Mouse (Mus musculus): ENCODE data around the gene Fam171a1.
"Not testable (repeated sequence)": the region's sequence is repeated elsewhere in the genome, so short reads cannot be mapped to it uniquely, and the experiment has no call there.

Gene Fam171a1

DNA sequence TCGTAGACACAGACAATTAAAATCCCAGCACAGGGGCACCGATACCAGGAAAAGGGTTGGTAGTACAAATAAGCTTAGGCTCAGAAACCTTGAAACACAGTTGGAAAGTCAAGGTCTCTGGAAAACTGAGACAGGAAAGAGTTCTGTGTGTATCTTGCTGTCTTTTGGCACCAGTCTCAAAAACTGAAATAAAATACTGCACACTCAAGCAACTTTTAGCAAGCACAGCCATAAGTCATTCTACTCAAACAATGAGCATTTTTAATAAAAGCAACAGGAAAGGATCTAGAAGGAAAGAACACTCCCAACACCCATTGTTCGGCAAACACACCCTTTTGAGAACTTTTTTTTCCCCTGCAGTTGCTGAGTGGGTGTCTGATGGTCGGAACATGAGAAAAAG, at the start of gene Fam171a1:
Fam171a1 (plus strand) TSS at position 359 of the 400 bp plus-strand sequence.
- DNase-seq (ENCODE audit: low spot score) = no peak

DNA sequence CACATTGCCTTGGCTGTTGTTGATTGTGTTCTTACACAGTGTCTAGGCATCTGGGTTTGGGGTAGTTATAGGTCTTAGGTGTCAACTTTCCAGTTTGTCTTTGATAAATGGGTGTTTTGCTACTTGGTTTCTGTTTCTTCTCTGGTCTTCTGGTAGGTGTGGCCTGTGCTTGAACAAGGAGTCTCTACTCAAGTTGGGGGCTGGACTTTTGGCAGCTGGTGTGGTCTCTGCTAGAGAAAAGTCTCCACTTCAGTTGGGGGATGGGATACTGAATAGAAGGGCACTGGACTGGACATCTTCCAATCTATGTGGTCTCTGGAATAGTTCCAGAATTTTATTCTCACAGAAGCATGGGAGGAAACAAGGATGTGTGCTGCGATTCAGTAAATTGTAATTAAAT, 44.9 kb upstream of the Fam171a1 start:
- DNase-seq (ENCODE audit: low spot score) = no peak

DNA sequence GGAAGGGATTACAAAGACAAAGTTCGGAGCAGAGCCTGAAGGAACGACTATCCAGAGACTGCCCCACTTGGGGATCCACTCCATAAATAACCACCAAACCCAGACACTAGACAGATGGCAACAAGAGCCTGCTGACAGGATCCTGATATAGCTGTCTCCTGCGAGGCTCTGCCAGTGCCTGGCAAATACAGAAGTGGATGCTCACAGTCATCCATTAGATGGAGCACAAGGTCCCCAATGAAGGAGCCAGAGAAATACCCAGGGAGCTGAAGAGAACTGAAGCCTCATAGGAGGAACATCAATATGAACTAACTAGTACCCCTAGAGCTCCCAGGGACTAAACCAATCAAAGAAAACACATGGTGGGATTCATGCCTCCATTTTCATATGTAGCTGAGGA, 25.7 kb upstream of the Fam171a1 start:
- not testable (repeated sequence) for DNase-seq (ENCODE audit: low spot score)

DNA sequence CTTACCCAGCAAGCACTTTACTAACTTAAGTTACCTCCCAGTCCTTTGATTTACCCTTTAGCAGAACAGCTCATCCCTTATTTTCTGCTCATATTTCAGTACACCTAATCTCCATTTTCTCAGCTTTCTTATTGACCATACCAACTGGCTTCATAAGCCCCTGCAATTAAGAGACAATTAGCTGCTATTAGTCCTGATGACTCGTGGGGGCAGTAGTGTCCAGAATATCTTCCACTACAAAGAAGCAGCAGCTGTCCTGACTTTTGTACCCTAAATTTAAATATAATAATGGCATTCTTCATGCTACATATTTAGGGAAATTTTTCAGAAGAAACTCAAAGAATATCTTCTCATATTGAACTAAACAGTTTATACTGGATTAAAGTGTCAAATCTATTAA, 24.8 kb upstream of the Fam171a1 start:
- no peak for DNase-seq (ENCODE audit: low spot score)

DNA sequence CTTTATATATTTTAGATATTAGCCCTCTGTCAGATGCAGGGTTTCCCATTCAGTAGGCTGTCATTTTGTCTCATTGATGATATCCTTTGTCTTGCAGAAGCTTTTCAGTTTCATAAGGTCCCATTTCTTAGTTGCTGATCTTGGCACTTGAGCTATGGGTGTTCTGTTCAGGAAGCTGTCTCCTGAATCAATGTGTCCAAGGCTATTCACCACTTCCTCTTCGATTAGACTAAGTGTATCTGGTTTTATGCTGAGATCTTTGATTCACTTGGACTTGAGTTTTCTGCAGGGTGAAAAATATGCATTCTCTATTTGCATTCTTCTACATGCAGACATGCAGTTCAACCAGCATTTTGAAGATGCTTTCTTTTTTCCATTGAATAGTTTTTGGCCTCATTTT, 17.9 kb upstream of the Fam171a1 start:
- DNase-seq (ENCODE audit: low spot score) = no peak

DNA sequence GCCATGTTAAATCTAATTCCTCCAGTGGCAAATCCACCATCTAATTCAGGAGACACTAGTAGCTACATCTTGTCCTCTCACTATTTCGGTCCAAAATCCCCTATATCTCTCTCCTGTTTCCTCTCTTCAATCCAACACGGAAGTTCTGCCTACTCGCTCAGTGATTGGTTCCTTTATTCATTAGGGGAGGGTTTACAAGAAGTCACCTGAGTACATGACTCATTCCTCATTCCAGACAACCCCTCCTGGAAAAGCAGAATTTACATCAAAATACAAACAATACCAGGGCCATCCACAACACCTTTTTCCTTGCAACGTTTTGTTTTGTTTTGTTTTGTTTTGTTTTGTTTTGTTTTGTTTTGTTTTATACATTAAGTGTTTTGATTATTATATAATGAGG, 14.1 kb upstream of the Fam171a1 start:
- no peak for DNase-seq (ENCODE audit: low spot score)

DNA sequence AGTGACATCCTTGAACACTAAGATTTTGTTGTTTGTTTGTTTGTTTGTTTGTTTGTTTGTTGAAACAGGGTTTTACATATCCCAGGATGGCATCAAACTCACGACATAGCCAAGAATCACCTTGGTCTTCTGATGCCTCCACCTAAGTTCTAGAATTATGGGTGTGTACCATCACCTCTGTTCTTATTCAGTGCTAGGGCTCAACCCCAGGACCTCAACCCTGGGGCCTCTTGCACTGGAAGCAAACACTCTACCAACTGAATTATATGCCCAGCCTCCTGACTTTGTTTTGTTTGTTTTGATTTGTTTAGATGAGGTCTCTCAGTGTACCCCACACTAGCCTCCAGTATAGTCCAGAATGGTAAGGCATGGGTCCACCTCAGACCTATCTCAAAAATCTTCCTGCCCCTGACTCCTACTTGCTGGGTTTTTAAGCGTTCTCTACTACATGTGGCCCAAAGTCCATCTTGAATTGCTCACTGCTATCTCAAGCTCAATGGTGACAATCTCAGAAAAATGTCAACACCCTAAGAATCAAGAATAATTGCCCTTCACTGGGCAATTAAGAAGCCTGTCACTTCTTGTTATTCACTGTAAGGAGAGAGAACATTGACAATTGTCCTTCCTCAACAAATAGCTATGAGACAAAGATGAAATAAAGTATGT, 12.6 kb upstream of the Fam171a1 start:
- no peak for DNase-seq (ENCODE audit: low spot score)

DNA sequence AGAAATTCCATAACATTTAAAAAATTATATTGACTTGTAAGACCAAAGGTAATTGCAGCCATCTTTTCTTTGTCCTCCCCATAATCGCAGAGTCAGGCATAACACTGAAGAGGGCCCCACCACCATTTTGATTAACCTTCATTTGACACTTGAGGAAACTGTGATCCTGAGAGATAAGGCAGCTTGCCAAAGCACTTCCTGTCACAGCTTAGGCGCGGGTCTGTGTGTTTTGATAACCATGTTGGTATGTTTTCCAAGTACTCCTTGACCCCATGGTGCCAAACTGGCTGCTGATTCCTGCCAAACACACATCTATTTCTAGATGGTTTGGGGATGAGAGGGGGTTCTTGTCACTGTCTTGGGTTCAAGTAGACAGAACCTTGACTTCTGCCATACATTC, 11.7 kb upstream of the Fam171a1 start:
- no peak for DNase-seq (ENCODE audit: low spot score)

DNA sequence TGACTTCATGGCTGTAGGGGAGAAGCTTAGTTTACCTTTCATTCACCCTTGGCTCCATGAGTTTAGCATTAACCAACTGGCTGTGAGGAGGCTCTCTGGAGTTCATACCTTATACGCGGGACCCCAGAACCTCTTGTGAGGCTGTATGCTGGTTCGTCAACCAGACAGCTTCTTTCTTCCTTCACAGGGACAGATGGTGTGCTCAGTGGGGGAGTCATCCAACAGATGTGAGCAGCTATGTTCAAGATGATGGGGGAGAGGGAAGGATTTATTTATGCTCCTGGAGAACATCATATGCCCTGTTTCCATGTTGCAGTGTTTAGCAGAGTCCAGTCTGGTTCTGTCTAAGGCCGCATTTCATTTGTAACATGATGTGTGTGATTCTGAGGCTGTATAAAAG, 6.6 kb upstream of the Fam171a1 start:
- DNase-seq (ENCODE audit: low spot score) = no peak

DNA sequence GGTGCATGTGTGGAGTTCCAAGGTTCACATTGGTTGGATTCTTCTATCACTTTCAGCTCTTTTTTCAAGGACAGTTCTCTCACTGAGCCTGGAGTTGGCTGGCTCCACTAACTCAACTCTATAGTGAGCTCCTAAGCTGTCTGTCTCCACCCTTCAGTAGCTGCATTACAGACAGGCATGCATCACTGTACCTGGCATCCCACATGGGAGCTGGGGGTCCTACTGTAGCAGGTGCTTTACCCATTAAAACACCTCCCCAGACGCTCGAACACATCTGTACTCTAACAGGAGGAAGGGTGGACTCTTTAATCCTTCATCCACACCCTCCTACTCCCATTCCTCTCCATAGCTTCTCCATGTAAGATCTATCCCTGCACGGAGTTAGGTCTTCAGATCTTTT, 5.6 kb upstream of the Fam171a1 start:
- DNase-seq (ENCODE audit: low spot score) = no peak

DNA sequence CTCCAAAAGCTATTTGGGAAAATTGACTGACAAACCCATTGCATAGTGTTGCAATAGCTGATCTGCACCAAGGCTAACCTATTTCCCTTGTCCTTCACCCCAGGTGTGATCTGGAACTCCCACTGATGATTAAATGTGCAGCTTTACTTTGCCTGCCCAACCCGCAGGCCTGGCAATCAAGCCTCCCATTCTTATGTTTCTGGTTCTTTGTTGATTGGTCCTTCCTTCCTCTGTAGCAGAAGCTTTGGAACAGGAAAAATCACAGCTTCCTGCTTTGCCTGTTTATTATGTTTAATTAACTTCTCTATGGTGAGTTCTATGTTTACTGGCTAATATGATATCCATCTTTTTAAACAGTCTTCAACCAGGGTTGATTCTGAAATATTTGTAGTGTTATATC, 5.2 kb upstream of the Fam171a1 start:
- no peak for DNase-seq (ENCODE audit: low spot score)

DNA sequence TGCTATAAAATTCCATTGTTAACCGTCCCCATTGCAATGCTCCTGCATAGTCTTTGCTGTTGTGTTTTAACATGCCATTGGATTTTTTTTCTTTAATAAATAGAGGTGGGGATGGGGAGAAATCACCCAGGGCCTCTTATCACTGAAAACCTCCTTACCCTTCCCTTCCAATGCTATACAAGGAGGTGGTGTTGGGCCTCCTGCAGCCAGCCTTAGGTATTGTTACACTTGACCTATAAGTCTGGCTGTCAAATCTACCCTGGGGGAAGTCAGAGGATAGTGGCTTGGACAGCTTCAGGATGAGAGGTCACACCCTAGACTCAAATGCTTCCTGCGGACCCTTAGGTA, 3.8 kb downstream of the Fam171a1 start:
- no peak for DNase-seq (ENCODE audit: low spot score)

DNA sequence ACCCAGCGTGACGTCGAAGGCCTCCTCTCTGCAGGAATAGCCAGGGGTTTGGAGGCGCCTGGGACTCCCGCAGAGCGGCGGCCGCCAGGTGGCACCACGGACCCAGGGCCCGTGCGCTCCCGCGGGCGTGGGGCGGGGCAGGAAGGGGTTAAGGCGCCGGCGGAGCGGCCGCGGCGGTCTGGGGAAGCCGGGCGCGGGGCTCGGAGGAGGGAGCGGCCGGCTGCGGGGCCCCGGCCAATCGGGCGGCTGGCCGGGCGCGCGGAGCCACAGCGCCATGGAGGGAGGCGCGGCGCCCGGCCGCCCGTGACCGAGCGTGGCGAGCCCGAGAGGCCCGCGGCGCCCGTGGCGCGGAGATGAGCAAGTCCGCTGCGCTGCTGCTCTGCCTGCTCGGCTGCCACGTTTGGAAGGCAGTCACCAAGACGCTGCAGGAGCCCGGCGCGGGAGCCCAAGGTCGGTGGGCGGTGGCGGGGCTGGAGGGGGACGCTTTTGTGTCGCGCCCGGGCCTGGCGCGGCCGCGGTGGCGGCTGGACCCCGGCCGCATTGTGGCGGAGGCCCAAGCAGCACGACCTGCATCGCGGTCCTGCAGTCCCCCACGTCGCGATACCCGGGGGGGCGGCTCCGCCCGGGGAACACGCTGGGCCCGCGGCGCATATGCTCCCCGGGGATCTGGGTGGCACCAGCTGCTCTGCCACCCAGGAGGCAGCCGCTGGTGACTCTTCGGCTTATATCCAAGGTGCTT, 4.3 kb downstream of the Fam171a1 start:
- peak; percentile 73 for DNase-seq (ENCODE audit: low spot score)

DNA sequence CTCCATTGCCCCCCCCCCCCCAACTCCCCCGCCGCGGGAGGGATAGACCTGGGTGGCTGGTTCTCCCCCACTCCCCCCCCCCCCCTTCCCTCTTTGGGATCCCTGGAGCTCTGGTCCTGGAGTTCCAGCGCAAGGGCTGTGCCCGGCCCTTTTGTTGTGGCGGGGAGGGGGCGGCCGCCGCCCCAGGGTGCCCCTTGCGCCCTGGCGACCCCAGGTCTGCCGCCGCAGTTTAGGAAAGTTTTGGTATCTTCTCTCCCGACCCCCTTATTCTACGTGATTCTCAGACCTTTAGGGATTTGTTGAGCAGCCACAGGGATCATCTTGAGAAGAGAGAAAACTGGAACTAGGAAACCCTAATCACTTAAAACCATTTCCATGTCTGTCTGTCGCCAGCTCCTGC, 4.9 kb downstream of the Fam171a1 start:
- DNase-seq (ENCODE audit: low spot score) = no peak

DNA sequence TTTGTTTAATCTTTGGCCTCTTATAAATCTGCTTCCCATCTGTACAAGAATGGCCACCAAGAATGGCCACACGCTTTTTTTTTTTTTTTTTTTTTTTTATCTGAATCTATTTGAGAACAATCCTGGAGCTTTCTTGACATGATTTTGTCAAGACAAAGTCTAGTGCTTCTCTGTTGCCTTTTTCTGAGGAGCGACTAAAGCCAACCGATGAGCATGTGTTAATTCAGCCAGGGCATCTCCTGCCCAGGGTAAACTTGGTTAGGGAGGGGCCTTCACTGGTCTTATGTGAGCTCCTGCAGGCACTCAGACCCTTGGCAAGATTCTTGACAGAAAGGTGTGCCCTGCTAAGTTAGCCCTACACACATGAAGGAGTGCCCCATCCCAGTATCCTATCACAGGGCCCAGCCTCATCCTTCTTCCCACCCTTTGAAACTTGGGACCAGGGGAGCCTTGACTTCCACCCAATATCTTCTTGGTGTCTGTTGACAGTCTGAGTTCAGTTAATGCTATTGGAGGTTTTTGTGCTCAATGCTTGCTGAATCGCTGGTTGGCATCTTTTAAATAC, 5.4 kb downstream of the Fam171a1 start:
- DNase-seq (ENCODE audit: low spot score) = no peak

DNA sequence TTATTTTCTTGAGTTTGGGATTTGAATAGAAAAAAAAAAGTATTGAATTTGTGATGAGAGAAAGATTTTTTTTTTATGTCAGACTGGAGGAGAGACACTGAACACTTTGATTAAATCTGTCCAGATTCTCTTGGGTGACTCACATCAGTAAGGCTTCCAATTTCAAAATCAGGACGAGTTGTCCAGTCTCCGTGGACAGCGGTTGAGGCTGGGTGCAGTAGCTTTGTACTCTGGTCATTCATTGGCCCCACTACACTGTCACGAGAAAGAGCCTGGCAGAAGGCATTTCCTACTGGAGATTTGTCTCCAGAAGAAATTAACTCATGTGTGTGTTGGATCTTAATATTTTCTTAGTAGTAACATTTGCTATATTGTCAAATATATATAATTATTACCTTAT, 8.5 kb downstream of the Fam171a1 start:
- no peak for DNase-seq (ENCODE audit: low spot score)

DNA sequence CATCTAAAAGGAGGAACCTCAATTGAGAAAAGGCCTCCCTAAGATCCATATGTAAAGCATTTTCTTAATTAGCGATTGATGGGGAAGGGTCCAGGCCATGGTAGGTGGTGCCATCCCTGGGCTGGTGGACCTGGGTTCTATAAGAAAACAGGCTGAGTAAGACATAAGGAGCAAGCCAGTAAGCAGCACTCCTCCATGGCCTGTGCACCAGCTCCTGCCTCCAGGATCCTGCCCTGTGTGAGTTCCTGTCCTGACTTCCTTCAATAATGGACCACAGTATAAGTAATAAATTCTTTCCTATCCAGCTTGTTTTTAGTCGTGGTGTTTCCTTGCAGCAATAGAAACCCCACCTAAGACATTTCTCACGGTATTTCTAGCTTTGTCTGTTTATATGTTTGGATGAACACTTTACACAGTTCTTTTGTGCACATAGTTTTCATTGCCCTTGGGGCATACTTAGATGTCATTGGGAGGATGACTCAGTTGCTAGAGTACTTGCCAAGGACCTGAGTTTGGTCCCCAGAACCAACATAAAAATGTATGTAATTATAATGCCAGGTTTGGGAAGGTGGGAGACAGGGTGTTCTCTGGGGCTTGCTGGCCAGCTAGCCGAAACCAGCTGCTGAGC, 13.3 kb downstream of the Fam171a1 start:
- no peak for DNase-seq (ENCODE audit: low spot score)

DNA sequence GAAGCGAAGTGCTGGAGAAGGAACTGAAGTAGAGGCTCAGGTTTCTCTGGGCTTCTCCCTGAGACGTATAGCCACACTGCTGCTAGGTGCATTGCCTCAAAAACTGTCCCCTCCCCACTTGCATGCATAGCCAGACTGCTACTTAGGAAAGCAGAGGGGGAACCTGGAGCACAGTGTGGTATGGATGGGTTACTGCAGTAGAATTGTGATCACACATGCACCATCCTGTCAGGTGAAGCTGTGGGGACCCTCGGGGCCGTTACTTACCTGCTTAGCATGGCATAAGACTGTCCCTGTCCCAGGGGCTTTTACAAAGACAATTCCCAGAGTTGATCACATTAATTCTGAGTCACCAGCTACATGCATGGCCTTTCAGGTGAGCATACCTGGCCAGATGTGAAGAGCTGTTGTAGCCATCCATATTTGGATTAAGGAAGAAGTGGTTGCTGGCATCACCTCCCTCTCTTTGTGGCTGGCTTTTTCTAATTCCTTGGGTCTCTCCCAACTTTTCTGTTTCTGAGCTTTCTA, 14.4 kb downstream of the Fam171a1 start:
- DNase-seq (ENCODE audit: low spot score) = no peak

DNA sequence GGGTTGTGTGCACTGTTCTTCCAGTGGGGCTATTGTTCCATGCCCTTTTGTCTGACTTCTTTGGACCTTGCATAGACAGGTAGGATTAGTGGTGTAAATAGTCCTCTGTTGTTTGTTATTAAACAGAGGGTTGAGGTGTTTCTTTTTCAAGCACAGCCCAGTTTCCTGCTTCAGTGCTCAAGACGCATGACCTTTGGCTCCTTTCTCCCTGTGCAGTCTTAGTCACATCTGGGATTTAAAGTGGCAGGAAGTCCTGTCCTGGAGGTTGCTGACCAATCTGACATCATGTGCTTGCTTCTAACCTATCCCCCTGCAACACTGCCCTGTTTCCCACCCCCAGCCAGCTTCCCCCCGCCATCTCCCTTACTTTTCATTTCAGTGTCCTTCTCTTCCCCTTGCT, 14.9 kb downstream of the Fam171a1 start:
- no peak for DNase-seq (ENCODE audit: low spot score)

DNA sequence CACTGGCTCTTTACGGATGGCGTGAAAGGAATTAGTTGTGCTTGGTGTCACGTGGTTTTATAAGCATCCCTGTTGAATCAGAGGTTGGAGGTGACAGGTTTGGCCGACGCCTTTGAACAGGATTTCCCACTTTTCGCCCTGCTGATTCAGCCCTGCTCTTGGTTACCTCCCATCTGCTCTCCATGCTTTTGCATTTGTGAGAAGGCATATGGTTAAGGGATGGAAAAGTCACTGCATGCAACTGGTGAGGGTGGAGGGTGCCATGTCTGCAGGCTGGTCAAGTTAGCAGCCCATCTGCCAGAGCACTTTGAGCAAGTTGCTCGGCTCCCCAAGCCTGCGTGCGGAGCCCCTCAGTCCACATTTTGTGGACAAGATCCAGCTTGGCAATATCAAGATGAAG, 18.4 kb downstream of the Fam171a1 start:
- no peak for DNase-seq (ENCODE audit: low spot score)

DNA sequence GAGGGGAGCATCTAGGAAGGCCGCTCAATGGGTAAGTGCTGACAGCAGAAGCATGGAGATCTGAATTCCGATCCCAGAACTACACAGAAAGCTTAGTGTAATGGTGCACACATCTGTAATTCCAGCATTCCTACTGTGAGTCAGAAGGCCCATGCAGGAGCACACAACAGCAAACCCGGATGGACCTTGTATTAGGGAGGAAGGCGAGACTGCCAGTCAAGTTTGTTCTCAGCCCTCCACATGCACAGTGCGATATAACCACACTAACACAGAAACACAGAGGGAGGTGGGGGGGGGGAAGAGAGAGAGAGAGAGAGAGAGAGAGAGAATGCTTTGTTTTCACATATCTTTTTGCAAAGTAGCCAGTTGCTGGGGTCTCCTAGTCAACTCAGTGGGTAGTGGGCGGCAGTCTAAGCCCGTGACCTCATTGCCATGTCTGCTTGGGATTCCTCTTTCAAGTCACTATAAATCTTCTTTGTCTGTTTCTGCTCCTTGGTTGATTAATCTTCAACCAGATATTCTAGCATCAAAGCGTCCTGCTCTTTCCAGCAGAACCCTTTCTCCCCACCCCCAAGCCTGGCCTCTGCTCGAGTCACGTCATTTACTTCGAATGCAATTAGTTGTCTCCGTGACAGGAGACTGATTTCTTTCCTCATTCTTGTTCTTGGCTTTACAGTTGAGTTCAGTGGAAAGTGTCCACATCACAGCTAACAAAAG, 20.7 kb downstream of the Fam171a1 start:
- no peak for DNase-seq (ENCODE audit: low spot score)

DNA sequence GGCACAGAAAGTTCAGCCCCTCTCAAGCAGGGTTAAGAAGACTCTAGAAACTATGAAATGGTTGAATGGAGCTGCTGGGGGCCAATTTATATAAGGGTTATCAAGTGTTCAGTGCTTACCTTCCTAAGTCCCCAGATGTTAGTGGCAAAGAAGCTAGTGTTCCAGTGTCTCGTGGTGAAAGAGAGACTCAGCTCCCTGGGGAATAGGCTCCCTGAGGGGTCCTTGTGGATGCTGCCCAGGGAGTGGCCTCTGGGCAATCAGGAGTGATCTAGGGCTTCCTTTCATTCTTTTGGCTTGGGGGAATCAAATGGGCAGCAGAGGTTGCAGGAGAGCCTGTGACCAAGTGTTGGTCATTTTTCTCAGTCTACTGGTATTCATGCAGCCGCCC, 21.3 kb downstream of the Fam171a1 start:
- DNase-seq (ENCODE audit: low spot score) = no peak
